Mouse (Mus musculus): ENCODE measurements around the gene Npas2. TPM values are rescaled to one million over a fixed set of nuclear protein-coding genes. Genes with fewer than 3 reads are reported as not detected.

The Npas2 gene
- total and polyA plus RNA-seq, 2 experiments from 2014 or later = 0.80 to 2.8 TPM

- Histone ChIP-seq H3K4me2 (ENCODE audit: low read depth, low read length) (no peak overlapping the region), H3K36me3 (ENCODE audit: insufficient read depth, low read length) (no peaks in the 10 kb centered on the region), H3K4me3 (ENCODE audit: low read length) (no peak overlapping the region), H3K27ac (no peak overlapping the region), H3K9ac (replicated peaks; ENCODE audit: low read length) (no peak overlapping the region), H3K4me1 (ENCODE audit: insufficient read depth, low read length) (no peaks in the 10 kb centered on the region), H3K9me3 (ENCODE audit: low read length) (no peaks in the 10 kb centered on the region), H3K27me3 (ENCODE audit: insufficient read depth, low read length) (no peaks in the 10 kb centered on the region)
- no peak for TF ChIP-seq CTCF (IDR thresholded peaks at IDR 0.05; ENCODE audit: low read depth)
- DNase-seq (ENCODE audit: low spot score) (no peak), ATAC-seq (no peak)
- WGBS = 81% methylated on average over 7 of the region's 7 CpGs
These were observed 86.9 kb downstream of the Npas2 start for GRCm38 (mm10) chr1:39280391-39280790.

- Histone ChIP-seq H3K4me3 (ENCODE audit: low read length) (no peak overlapping the region), H3K4me2 (ENCODE audit: low read depth, low read length) (no peak overlapping the region), H3K36me3 (ENCODE audit: insufficient read depth, low read length) (no peaks in the 10 kb centered on the region), H3K27me3 (ENCODE audit: insufficient read depth, low read length) (no peaks in the 10 kb centered on the region), H3K4me1 (ENCODE audit: insufficient read depth, low read length) (no peaks in the 10 kb centered on the region), H3K9ac (replicated peaks; ENCODE audit: low read length) (no peak overlapping the region), H3K9me3 (ENCODE audit: low read length) (no peaks in the 10 kb centered on the region), H3K27ac (no peak overlapping the region)
- ATAC-seq (peak; percentile 29; the same call in 1 of the 2 replicates), DNase-seq (ENCODE audit: low spot score) (peak; percentile 63)
- 60% methylated on average over 15 of the region's 15 CpGs for WGBS
- TF ChIP-seq CTCF (IDR thresholded peaks at IDR 0.05; ENCODE audit: low read depth) = no peak
These were observed 87.7 kb downstream of the Npas2 start for GRCm38 (mm10) chr1:39280989-39281875.

- Histone ChIP-seq H3K4me3 (ENCODE audit: low read length) (no peak overlapping the region), H3K27me3 (ENCODE audit: insufficient read depth, low read length) (no peaks in the 10 kb centered on the region), H3K4me1 (ENCODE audit: insufficient read depth, low read length) (no peaks in the 10 kb centered on the region), H3K36me3 (ENCODE audit: insufficient read depth, low read length) (no peaks in the 10 kb centered on the region), H3K9ac (replicated peaks; ENCODE audit: low read length) (no peak overlapping the region), H3K27ac (no peak overlapping the region), H3K9me3 (ENCODE audit: low read length) (no peaks in the 10 kb centered on the region), H3K4me2 (ENCODE audit: low read depth, low read length) (no peak overlapping the region)
- ATAC-seq = no peak
- no peak for TF ChIP-seq CTCF (IDR thresholded peaks at IDR 0.05; ENCODE audit: low read depth)
- DNase-seq (ENCODE audit: low spot score) = no peak
- WGBS = 57% methylated on average over 5 of the region's 5 CpGs
These were observed 88.4 kb downstream of the Npas2 start for GRCm38 (mm10) chr1:39281888-39282287.

GRCm38 (mm10) chr1:39283323-39283722 is 89.8 kb downstream of the Npas2 start:
- no peak overlapping the region for H3K9ac ChIP-seq (replicated peaks; ENCODE audit: low read length)
- no peak overlapping the region for H3K4me3 ChIP-seq (ENCODE audit: low read length)
- no peaks in the 10 kb centered on the region for H3K9me3 ChIP-seq (ENCODE audit: low read length)
- DNase-seq (ENCODE audit: low spot score) = no peak
- TF ChIP-seq CTCF (IDR thresholded peaks at IDR 0.05; ENCODE audit: low read depth) = no peak
- no peaks in the 10 kb centered on the region for H3K36me3 ChIP-seq (ENCODE audit: insufficient read depth, low read length)
- no peak overlapping the region for H3K27ac ChIP-seq
- WGBS = 87% methylated on average over 7 of the region's 7 CpGs
- ATAC-seq = no peak
- no peaks in the 10 kb centered on the region for H3K4me1 ChIP-seq (ENCODE audit: insufficient read depth, low read length)
- H3K4me2 ChIP-seq (ENCODE audit: low read depth, low read length) = no peak overlapping the region
- H3K27me3 ChIP-seq (ENCODE audit: insufficient read depth, low read length) = no peaks in the 10 kb centered on the region

GRCm38 (mm10) chr1:39284786-39285185 is 91.3 kb downstream of the Npas2 start:
- H3K27ac ChIP-seq = no peak overlapping the region
- no peak for TF ChIP-seq CTCF (IDR thresholded peaks at IDR 0.05; ENCODE audit: low read depth)
- H3K27me3 ChIP-seq (ENCODE audit: insufficient read depth, low read length) = no peaks in the 10 kb centered on the region
- DNase-seq (ENCODE audit: low spot score) (no peak), ATAC-seq (no peak)
- no peaks in the 10 kb centered on the region for H3K9me3 ChIP-seq (ENCODE audit: low read length)
- H3K4me3 ChIP-seq (ENCODE audit: low read length) = no peak overlapping the region
- H3K4me2 ChIP-seq (ENCODE audit: low read depth, low read length) = no peak overlapping the region
- WGBS = 83% methylated on average over 16 of the region's 16 CpGs
- H3K4me1 ChIP-seq (ENCODE audit: insufficient read depth, low read length) = no peaks in the 10 kb centered on the region
- H3K9ac ChIP-seq (replicated peaks; ENCODE audit: low read length) = no peak overlapping the region
- no peaks in the 10 kb centered on the region for H3K36me3 ChIP-seq (ENCODE audit: insufficient read depth, low read length)

GRCm38 (mm10) chr1:39287076-39287475 is 93.5 kb downstream of the Npas2 start:
- WGBS = 93% methylated on average over 9 of the region's 9 CpGs
- no peak overlapping the region for H3K4me3 ChIP-seq (ENCODE audit: low read length)
- H3K4me2 ChIP-seq (ENCODE audit: low read depth, low read length) = no peak overlapping the region
- H3K27me3 ChIP-seq (ENCODE audit: insufficient read depth, low read length) = no peaks in the 10 kb centered on the region
- TF ChIP-seq CTCF (IDR thresholded peaks at IDR 0.05; ENCODE audit: low read depth) = no peak
- no peak overlapping the region for H3K9ac ChIP-seq (replicated peaks; ENCODE audit: low read length)
- H3K36me3 ChIP-seq (ENCODE audit: insufficient read depth, low read length) = no peaks in the 10 kb centered on the region
- ATAC-seq (no peak), DNase-seq (ENCODE audit: low spot score) (no peak)
- H3K4me1 ChIP-seq (ENCODE audit: insufficient read depth, low read length) = no peaks in the 10 kb centered on the region
- no peak overlapping the region for H3K27ac ChIP-seq
- H3K9me3 ChIP-seq (ENCODE audit: low read length) = no peaks in the 10 kb centered on the region

GRCm38 (mm10) chr1:39287831-39288230 is 94.3 kb downstream of the Npas2 start:
- ATAC-seq (no peak), DNase-seq (ENCODE audit: low spot score) (no peak)
- Histone ChIP-seq H3K27ac (no peak overlapping the region), H3K9ac (replicated peaks; ENCODE audit: low read length) (no peak overlapping the region), H3K4me2 (ENCODE audit: low read depth, low read length) (no peak overlapping the region), H3K4me3 (ENCODE audit: low read length) (no peak overlapping the region), H3K27me3 (ENCODE audit: insufficient read depth, low read length) (no peaks in the 10 kb centered on the region), H3K4me1 (ENCODE audit: insufficient read depth, low read length) (no peaks in the 10 kb centered on the region), H3K9me3 (ENCODE audit: low read length) (no peaks in the 10 kb centered on the region), H3K36me3 (ENCODE audit: insufficient read depth, low read length) (no peaks in the 10 kb centered on the region)
- WGBS = 68% methylated on average over 4 of the region's 4 CpGs
- no peak for TF ChIP-seq CTCF (IDR thresholded peaks at IDR 0.05; ENCODE audit: low read depth)
